Mouse (Mus musculus): ENCODE data around the gene Psen1. TPM values are rescaled to one million over a fixed set of nuclear protein-coding genes. Genes with fewer than 3 reads are reported as not detected.
A peak's percentile ranks its signal among the peaks of the same experiment; 100 is the strongest.

The Psen1 gene
- total and polyA plus RNA-seq, 2 experiments from 2014 or later, result 51.7 to 58.0 TPM

DNA sequence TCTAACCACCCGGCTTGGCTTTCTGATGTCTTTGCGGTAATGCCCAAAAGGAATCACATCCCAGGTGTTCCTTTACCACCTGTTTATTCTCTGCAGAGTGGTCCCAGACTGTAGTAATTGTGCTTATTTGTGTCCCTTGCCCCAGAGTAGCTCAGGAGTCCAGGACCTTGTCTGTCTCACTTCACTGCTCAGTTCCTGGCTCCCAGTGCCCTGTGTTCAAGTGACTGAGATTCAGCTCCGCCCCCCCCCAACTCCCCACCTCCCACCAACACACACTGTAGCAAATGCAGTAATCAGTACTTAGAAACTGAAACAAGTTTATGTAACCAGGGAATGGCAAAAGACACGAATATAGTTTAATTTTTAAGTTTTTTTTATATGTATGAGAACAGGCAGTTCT, 19.0 kb downstream of the Psen1 start:
- H3K4me1 ChIP-seq (ENCODE audit: insufficient read depth), result no peaks in the 10 kb centered on the region
- no peaks in the 10 kb centered on the region for H3K27me3 ChIP-seq (ENCODE audit: insufficient read depth, low read length)
- no peaks in the 10 kb centered on the region for H3K9me3 ChIP-seq (ENCODE audit: low read length)
- no peak for ATAC-seq
- H3K36me3 ChIP-seq (ENCODE audit: insufficient read depth), result peaks cover 10% of the 10 kb centered on the region; the same call in 1 of the 2 replicates
- WGBS, result 93% methylated on average over 4 of the region's 4 CpGs
- H3K4me3 ChIP-seq (ENCODE audit: low read depth, low read length), result no peak overlapping the region
- TF ChIP-seq CTCF (IDR thresholded peaks at IDR 0.05; ENCODE audit: low read depth), result no peak
- no peak overlapping the region for H3K9ac ChIP-seq
- DNase-seq, result no peak
- no peak overlapping the region for H3K27ac ChIP-seq (ENCODE audit: low read depth, low read length)
- H3K4me2 ChIP-seq (ENCODE audit: low read depth), result no peak overlapping the region

DNA sequence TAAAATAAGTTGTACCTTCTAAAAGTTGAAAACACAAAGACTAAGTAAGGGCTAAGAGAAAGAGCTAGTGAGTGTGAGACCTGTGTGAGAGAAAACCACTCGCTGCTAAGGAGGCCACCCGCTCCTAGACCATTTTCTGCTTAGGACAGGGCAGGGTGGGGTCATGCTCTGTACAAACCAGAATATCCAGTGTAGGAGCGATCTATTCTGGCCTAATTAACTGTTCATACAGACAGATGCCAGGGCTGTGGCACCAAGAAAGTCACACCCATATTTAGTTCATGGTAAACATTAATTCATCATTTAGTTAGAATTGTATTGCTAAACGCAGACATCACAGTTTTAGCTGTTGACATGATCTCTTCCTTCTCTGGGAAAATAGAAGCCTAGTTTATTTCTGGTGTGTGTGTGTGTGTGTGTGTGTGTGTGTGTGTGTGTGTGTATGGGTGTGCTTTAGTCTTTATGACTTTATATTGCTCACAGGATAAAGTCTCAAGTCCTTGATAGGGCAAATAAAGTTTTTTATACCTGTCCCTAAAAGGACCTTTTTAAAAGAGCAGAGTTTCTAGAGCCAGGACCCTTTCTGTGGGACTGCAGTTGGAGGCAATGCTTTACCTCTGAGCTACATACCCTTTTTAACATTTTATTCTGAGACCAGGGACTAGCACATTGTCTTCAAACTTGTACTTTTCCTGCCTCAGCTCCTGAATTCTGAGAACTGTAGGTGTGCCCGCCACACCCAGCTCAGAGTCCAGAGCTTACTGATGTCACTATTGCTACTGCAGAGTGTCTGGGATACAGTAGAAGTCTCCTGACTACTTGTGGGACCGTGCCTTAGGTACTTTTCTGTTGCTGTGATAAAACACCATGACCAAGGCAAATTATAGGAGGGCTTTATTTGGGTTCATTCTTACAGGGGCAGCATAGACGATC, 20.5 kb downstream of the Psen1 start:
- no peak overlapping the region for H3K9ac ChIP-seq
- H3K27ac ChIP-seq (ENCODE audit: low read depth, low read length), result no peak overlapping the region
- H3K36me3 ChIP-seq (ENCODE audit: insufficient read depth), result peaks cover 24% of the 10 kb centered on the region
- no peaks in the 10 kb centered on the region for H3K27me3 ChIP-seq (ENCODE audit: insufficient read depth, low read length)
- 90% methylated on average over 7 of the region's 7 CpGs for WGBS
- no peak overlapping the region for H3K4me2 ChIP-seq (ENCODE audit: low read depth)
- H3K4me1 ChIP-seq (ENCODE audit: insufficient read depth), result no peaks in the 10 kb centered on the region
- ATAC-seq (no peak), DNase-seq (no peak)
- TF ChIP-seq CTCF (IDR thresholded peaks at IDR 0.05; ENCODE audit: low read depth), result no peak
- H3K4me3 ChIP-seq (ENCODE audit: low read depth, low read length), result no peak overlapping the region
- H3K9me3 ChIP-seq (ENCODE audit: low read length), result no peaks in the 10 kb centered on the region

DNA sequence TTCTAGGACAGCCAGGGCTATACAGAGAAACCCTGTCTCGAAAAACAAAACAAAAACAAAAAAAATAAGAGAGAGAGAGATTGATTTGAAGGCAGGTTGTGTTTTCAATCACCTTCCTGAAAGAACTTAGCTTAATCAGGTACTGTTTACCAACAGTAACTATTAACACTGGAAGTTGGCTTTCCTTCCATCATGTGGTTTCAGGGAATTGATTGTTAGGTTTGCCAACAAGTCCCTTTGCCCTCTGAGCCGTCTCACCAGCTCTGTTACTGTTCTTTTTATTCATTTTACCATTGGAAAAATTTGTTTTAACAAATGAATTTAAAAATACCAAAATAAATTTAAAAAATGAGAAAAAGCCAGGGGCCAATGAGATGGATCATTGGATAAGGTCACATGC, 22.0 kb downstream of the Psen1 start:
- H3K9me3 ChIP-seq (ENCODE audit: low read length), result no peaks in the 10 kb centered on the region

GRCm38 (mm10) chr12:83713749-83714148, 25.8 kb downstream of the Psen1 start:
- Histone ChIP-seq H3K9ac (no peak overlapping the region), H3K4me3 (ENCODE audit: low read depth, low read length) (no peak overlapping the region), H3K4me1 (ENCODE audit: insufficient read depth) (no peaks in the 10 kb centered on the region), H3K4me2 (ENCODE audit: low read depth) (no peak overlapping the region), H3K36me3 (ENCODE audit: insufficient read depth) (peaks cover 63% of the 10 kb centered on the region), H3K27me3 (ENCODE audit: insufficient read depth, low read length) (no peaks in the 10 kb centered on the region), H3K9me3 (ENCODE audit: low read length) (no peaks in the 10 kb centered on the region), H3K27ac (ENCODE audit: low read depth, low read length) (no peak overlapping the region)
- peak; percentile 77 for DNase-seq
- peak; percentile 66 for ATAC-seq
- 49% methylated on average over 2 of the region's 2 CpGs for WGBS
- TF ChIP-seq CTCF (IDR thresholded peaks at IDR 0.05; ENCODE audit: low read depth), result peak; percentile 78

More for the DNA sequence above, 22.0 kb downstream of the Psen1 start:
- no peak for ATAC-seq
- 87% methylated on average over 2 of the region's 2 CpGs for WGBS
- H3K9ac ChIP-seq, result no peak overlapping the region
- no peaks in the 10 kb centered on the region for H3K27me3 ChIP-seq (ENCODE audit: insufficient read depth, low read length)
- TF ChIP-seq CTCF (IDR thresholded peaks at IDR 0.05; ENCODE audit: low read depth), result no peak
- no peak for DNase-seq
- H3K27ac ChIP-seq (ENCODE audit: low read depth, low read length), result no peak overlapping the region
- no peak overlapping the region for H3K4me2 ChIP-seq (ENCODE audit: low read depth)
- no peak overlapping the region for H3K4me3 ChIP-seq (ENCODE audit: low read depth, low read length)
- H3K4me1 ChIP-seq (ENCODE audit: insufficient read depth), result no peaks in the 10 kb centered on the region
- peaks cover 32% of the 10 kb centered on the region for H3K36me3 ChIP-seq (ENCODE audit: insufficient read depth)

GRCm38 (mm10) chr12:83716416-83717184, 28.6 kb downstream of the Psen1 start:
- Histone ChIP-seq H3K36me3 (ENCODE audit: insufficient read depth) (peaks cover 75% of the 10 kb centered on the region), H3K27ac (ENCODE audit: low read depth, low read length) (no peak overlapping the region), H3K4me1 (ENCODE audit: insufficient read depth) (no peaks in the 10 kb centered on the region), H3K4me3 (ENCODE audit: low read depth, low read length) (no peak overlapping the region), H3K9ac (no peak overlapping the region), H3K9me3 (ENCODE audit: low read length) (no peaks in the 10 kb centered on the region), H3K27me3 (ENCODE audit: insufficient read depth, low read length) (no peaks in the 10 kb centered on the region), H3K4me2 (ENCODE audit: low read depth) (no peak overlapping the region)
- whole genome bisulfite sequencing, result 80% methylated on average over 15 of the region's 15 CpGs
- TF ChIP-seq CTCF (IDR thresholded peaks at IDR 0.05; ENCODE audit: low read depth), result no peak
- ATAC-seq, result no peak
- DNase-seq, result no peak

DNA sequence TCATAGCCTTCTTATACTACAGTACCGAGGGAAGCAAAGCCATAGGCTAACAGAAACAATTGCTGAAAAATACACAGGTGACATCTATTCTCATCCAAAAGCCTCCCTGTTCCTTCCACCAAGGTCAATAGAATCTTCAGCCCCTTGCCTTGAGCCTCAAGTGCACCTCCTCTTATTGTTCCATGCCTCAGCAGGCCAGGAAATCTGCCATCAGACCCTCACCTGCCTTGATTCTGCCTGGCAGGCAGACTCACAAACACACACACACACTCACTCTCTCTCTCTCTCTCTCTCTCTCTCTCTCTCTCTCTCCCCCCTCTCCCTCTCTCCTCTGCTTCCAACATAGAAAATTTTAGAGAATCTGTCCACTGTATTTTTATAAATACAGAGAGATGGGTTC, 31.5 kb downstream of the Psen1 start:
- Histone ChIP-seq H3K27ac (ENCODE audit: low read depth, low read length) (no peak overlapping the region), H3K36me3 (ENCODE audit: insufficient read depth) (peaks cover 73% of the 10 kb centered on the region), H3K9me3 (ENCODE audit: low read length) (no peaks in the 10 kb centered on the region), H3K9ac (no peak overlapping the region), H3K27me3 (ENCODE audit: insufficient read depth, low read length) (no peaks in the 10 kb centered on the region), H3K4me1 (ENCODE audit: insufficient read depth) (no peaks in the 10 kb centered on the region), H3K4me2 (ENCODE audit: low read depth) (no peak overlapping the region), H3K4me3 (ENCODE audit: low read depth, low read length) (no peak overlapping the region)
- DNase-seq (no peak), ATAC-seq (no peak)
- 100% methylated on average over 1 of the region's 1 CpGs for WGBS
- TF ChIP-seq CTCF (IDR thresholded peaks at IDR 0.05; ENCODE audit: low read depth), result no peak

DNA sequence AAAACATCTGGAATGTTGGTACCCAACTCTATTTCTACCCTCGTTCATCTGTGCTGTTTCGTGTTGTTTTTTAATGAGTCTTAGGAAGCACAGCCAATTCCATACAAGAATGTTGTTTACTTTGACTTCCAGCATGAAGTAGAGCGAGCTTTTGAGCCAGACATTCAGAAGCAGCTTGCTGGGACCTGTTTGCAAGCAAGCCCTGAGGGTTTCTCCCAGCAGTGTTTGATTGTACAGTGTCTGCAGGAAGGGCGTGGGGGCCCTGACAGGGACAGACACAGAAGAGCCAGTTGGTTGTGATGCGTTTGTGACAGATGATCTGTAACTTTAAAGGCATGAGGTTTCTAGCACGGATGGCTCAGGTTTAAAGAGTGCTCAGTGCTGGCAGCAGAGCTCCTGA, 33.3 kb downstream of the Psen1 start:
- Histone ChIP-seq H3K4me3 (ENCODE audit: low read depth, low read length) (no peak overlapping the region), H3K4me1 (ENCODE audit: insufficient read depth) (no peaks in the 10 kb centered on the region), H3K27ac (ENCODE audit: low read depth, low read length) (no peak overlapping the region), H3K27me3 (ENCODE audit: insufficient read depth, low read length) (no peaks in the 10 kb centered on the region), H3K36me3 (ENCODE audit: insufficient read depth) (peaks cover 70% of the 10 kb centered on the region), H3K9ac (no peak overlapping the region), H3K4me2 (ENCODE audit: low read depth) (no peak overlapping the region), H3K9me3 (ENCODE audit: low read length) (no peaks in the 10 kb centered on the region)
- WGBS, result 82% methylated on average over 6 of the region's 6 CpGs
- ATAC-seq (no peak), DNase-seq (no peak)
- no peak for TF ChIP-seq CTCF (IDR thresholded peaks at IDR 0.05; ENCODE audit: low read depth)

All from forebrain, postnatal 0 days (tissue).